Mouse (Mus musculus) MEL (cell line): ENCODE results near the gene Gcm1.

Source experiments
- CTCF ChIP-seq, 3 experiments: IDR thresholded peaks in 2 of 3; conservative IDR thresholded peaks in 1 of 3; 2 replicates each; pipeline ENCODE4 v1.5.1; 2011 to 2012; ENCODE audit warnings: low read length in 3 of 3, low read depth in 2 of 3, mild to moderate bottlenecking in 2 of 3, improper control_type of control experiment in 1 of 3, inconsistent platforms in 1 of 3, mixed read lengths in 1 of 3, moderate library complexity in 1 of 3; ENCODE audit not compliant: control insufficient read depth in 1 of 3, insufficient read depth in 1 of 3, poor library complexity in 1 of 3, severe bottlenecking in 1 of 3
- MAX ChIP-seq: IDR thresholded peaks from 2 replicates; pipeline ENCODE4 v1.6.1; 2011; ENCODE audit warnings: low read length, improper control_type of control experiment
- MEF2A ChIP-seq: IDR thresholded peaks from 2 replicates; pipeline ENCODE4 v1.6.1; 2014; ENCODE audit warnings: low read depth, mild to moderate bottlenecking, inconsistent platforms, low read length, improper control_type of control experiment; ENCODE audit not compliant: poor library complexity, insufficient replicate concordance, severe bottlenecking; ENCODE audit errors: extremely low read depth
- MYC ChIP-seq: IDR thresholded peaks from 2 replicates; pipeline ENCODE4 v1.6.1; 2011; ENCODE audit warnings: low read depth, mild to moderate bottlenecking, low read length, improper control_type of control experiment, moderate library complexity
- POLR2A ChIP-seq, 2 experiments: IDR thresholded peaks; 2 replicates each; pipeline ENCODE4 v1.6.1; 2011 to 2012; ENCODE audit warnings: low read length in 2 of 2, mild to moderate bottlenecking in 2 of 2, control low read depth in 1 of 2, improper control_type of control experiment in 1 of 2, low read depth in 1 of 2, moderate library complexity in 1 of 2; ENCODE audit not compliant: control insufficient read depth in 1 of 2, insufficient read depth in 1 of 2, poor library complexity in 1 of 2
- POLR2AphosphoS2 ChIP-seq: IDR thresholded peaks from 2 replicates; pipeline ENCODE4 v1.6.1; 2011; ENCODE audit warnings: low read length, improper control_type of control experiment
- TCF12 ChIP-seq: IDR thresholded peaks from 2 replicates; pipeline ENCODE4 v1.6.1; 2014; ENCODE audit warnings: low read depth, mild to moderate bottlenecking, inconsistent platforms, low read length, improper control_type of control experiment, moderate library complexity
- ZNF384 ChIP-seq: IDR thresholded peaks from 2 replicates; pipeline ENCODE4 v1.6.1; 2012; ENCODE audit warnings: low read depth, mild to moderate bottlenecking, inconsistent platforms, low read length, improper control_type of control experiment

DNA sequence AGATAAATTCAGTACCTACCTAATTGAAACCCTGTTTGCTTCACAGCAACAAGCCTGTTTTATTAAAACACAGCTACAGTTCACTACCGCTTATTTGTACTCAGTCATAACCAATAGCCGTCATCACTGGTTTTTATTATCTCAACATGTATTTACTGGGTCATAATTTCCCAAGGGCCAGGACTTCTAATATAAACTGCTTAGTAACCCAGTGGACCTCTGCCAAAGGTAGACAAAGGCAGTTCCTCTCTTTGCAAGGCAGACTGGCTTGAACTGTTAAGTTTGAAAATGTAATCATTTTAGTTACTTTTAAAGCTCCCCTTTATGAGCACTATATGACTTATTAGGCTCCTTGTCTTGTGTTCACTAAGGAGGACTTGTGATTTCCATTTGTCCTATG, 59.7 kb downstream of the Gcm1 start:
- TF ChIP-seq MEF2A (no peak), POLR2AphosphoS2 (no peak), ZNF384 (no peak), CTCF (IDR thresholded peaks at IDR 0.05 in 2 of 3, conservative IDR thresholded peaks at IDR 0.05 in 1 of 3; ENCODE audit: control insufficient read depth in 1 of 3, insufficient read depth in 1 of 3, low read depth in 2 of 3, low read length in 3 of 3, poor library complexity in 1 of 3, severe bottlenecking in 1 of 3) (no peak; a peak in 1 of 6 replicates), TCF12 (no peak), POLR2A (IDR thresholded peaks at IDR 0.05; ENCODE audit: control insufficient read depth in 1 of 2, insufficient read depth in 1 of 2, low read depth in 1 of 2, low read length in 2 of 2, poor library complexity in 1 of 2) (no peak), MAX (no peak), MYC (no peak)
